Mouse (Mus musculus) MEL (cell line): ENCODE results near the gene Adam19.

Experiments
- CHD2 ChIP-seq: IDR thresholded peaks from 2 replicates; pipeline ENCODE4 v1.6.1; 2011; ENCODE audit warnings: low read length, improper control_type of control experiment
- CTCF ChIP-seq, 3 experiments: IDR thresholded peaks in 2 of 3; conservative IDR thresholded peaks in 1 of 3; 2 replicates each; pipeline ENCODE4 v1.5.1; 2011 to 2012; ENCODE audit warnings: low read length in 3 of 3, low read depth in 2 of 3, mild to moderate bottlenecking in 2 of 3, improper control_type of control experiment in 1 of 3, inconsistent platforms in 1 of 3, mixed read lengths in 1 of 3, moderate library complexity in 1 of 3; ENCODE audit not compliant: control insufficient read depth in 1 of 3, insufficient read depth in 1 of 3, poor library complexity in 1 of 3, severe bottlenecking in 1 of 3
- EP300 ChIP-seq, 2 experiments: IDR thresholded peaks; 2 replicates each; pipeline ENCODE4 v1.6.1; 2011; ENCODE audit warnings: improper control_type of control experiment in 2 of 2, low read length in 2 of 2, low read depth in 1 of 2, mild to moderate bottlenecking in 1 of 2
- MAFK ChIP-seq: IDR thresholded peaks from 2 replicates; pipeline ENCODE4 v1.6.1; 2011; ENCODE audit warnings: low read depth, mild to moderate bottlenecking, low read length, improper control_type of control experiment, borderline replicate concordance
- MAZ ChIP-seq: IDR thresholded peaks from 2 replicates; pipeline ENCODE4 v1.6.1; 2012; ENCODE audit warnings: low read depth, mild to moderate bottlenecking, inconsistent platforms, low read length, improper control_type of control experiment
- MXI1 ChIP-seq: IDR thresholded peaks from 2 replicates; pipeline ENCODE4 v1.6.1; 2011; ENCODE audit warnings: mild to moderate bottlenecking, low read depth, low read length, improper control_type of control experiment
- MYB ChIP-seq: IDR thresholded peaks from 2 replicates; pipeline ENCODE4 v1.6.1; 2011; ENCODE audit warnings: mild to moderate bottlenecking, low read depth, low read length, improper control_type of control experiment
- NELFE ChIP-seq: IDR thresholded peaks from 2 replicates; pipeline ENCODE4 v1.6.1; 2011; ENCODE audit warnings: low read depth, low read length, improper control_type of control experiment
- POLR2A ChIP-seq, 2 experiments: IDR thresholded peaks; 2 replicates each; pipeline ENCODE4 v1.6.1; 2011 to 2012; ENCODE audit warnings: low read length in 2 of 2, mild to moderate bottlenecking in 2 of 2, control low read depth in 1 of 2, improper control_type of control experiment in 1 of 2, low read depth in 1 of 2, moderate library complexity in 1 of 2; ENCODE audit not compliant: control insufficient read depth in 1 of 2, insufficient read depth in 1 of 2, poor library complexity in 1 of 2
- POLR2AphosphoS5 ChIP-seq: IDR thresholded peaks from 2 replicates; pipeline ENCODE4 v1.6.1; 2012; ENCODE audit warnings: low read depth, borderline replicate concordance, mild to moderate bottlenecking, inconsistent platforms, low read length, moderate library complexity, mixed read lengths
- TBP ChIP-seq: IDR thresholded peaks from 2 replicates; pipeline ENCODE4 v1.8.0; 2011; ENCODE audit warnings: low read depth, low read length, improper control_type of control experiment
- USF1 ChIP-seq: IDR thresholded peaks from 2 replicates; pipeline ENCODE4 v1.6.1; 2014; ENCODE audit warnings: low read depth, mild to moderate bottlenecking, inconsistent platforms, low read length, improper control_type of control experiment, moderate library complexity
- ZKSCAN1 ChIP-seq: IDR thresholded peaks from 2 replicates; pipeline ENCODE4 v1.6.1; 2012; ENCODE audit warnings: low read depth, mild to moderate bottlenecking, inconsistent platforms, low read length, improper control_type of control experiment, moderate library complexity

DNA sequence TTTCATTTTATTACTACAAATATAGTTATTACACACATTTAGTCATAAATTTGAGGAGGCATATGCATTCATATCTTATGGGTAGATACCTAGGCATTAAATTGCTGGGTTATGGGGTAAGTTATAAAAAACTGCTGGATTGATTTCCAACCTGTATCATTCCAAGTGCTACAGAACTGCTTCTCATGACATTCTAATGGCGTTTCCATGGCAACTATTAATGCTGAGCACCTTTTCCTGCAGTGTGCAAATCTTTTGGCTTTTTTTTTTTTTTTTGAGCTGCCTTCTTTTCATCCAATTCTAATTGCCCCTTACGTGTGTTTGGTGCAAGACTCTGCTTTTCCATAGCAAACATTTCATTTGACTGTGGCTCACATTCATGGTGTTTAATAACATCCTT lies 25.8 kb upstream of the Adam19 start:
- TF ChIP-seq MXI1 (no peak), CHD2 (no peak), POLR2AphosphoS5 (no peak), NELFE (no peak), EP300 (IDR thresholded peaks at IDR 0.05; ENCODE audit: low read depth in 1 of 2, low read length in 2 of 2) (no peak), MAFK (no peak), CTCF (IDR thresholded peaks at IDR 0.05 in 2 of 3, conservative IDR thresholded peaks at IDR 0.05 in 1 of 3; ENCODE audit: control insufficient read depth in 1 of 3, insufficient read depth in 1 of 3, low read depth in 2 of 3, low read length in 3 of 3, poor library complexity in 1 of 3, severe bottlenecking in 1 of 3) (no peak), POLR2A (IDR thresholded peaks at IDR 0.05; ENCODE audit: control insufficient read depth in 1 of 2, insufficient read depth in 1 of 2, low read depth in 1 of 2, low read length in 2 of 2, poor library complexity in 1 of 2) (no peak), MAZ (no peak), MYB (no peak), TBP (no peak), ZKSCAN1 (no peak), USF1 (no peak)
